Mouse (Mus musculus) kidney, embryonic 15.5 days (tissue): ENCODE measurements at regions not wholly inside any gene's neighbourhood (a gene's known extent, or its start where the extent isn't known, plus 50 kb on each side); places are given as distances from the start of the nearest gene placed in this dataset.

ENCODE experiments used
- ATAC-seq: fragments of 200-750 bp; cut with Nextera tagmentation; replicated peaks from 2 replicates; pipeline ENCODE4 v1.8.0; 2017; ENCODE audit warnings: moderate TSS enrichment; ENCODE audit not compliant: low FRiP score
- H3K27ac ChIP-seq: fragments of 300-500 bp; sonication (generic); 2 replicates; pipeline ENCODE4 v1.5.1; 2015; ENCODE audit warnings: mild to moderate bottlenecking, inconsistent platforms
- H3K27me3 ChIP-seq: fragments of 300-500 bp; sonication (generic); 2 replicates; pipeline ENCODE4 v1.6.1; 2015; ENCODE audit warnings: inconsistent platforms
- H3K36me3 ChIP-seq: fragments of 300-500 bp; sonication (generic); 2 replicates; pipeline ENCODE4 v1.6.1; 2015; ENCODE audit warnings: inconsistent platforms
- H3K4me1 ChIP-seq: fragments of 300-500 bp; sonication (generic); 2 replicates; pipeline ENCODE4 v1.6.1; 2015; ENCODE audit warnings: inconsistent platforms
- H3K4me2 ChIP-seq: fragments of 300-500 bp; sonication (generic); 2 replicates; pipeline ENCODE4 v1.6.1; 2015; ENCODE audit warnings: moderate library complexity, mild to moderate bottlenecking, inconsistent platforms
- H3K4me3 ChIP-seq: fragments of 300-500 bp; sonication (generic); replicated peaks from 2 replicates; pipeline ENCODE4 v1.5.1; 2015; ENCODE audit warnings: mild to moderate bottlenecking, inconsistent platforms
- H3K9ac ChIP-seq: fragments of 300-500 bp; sonication (generic); 2 replicates; pipeline ENCODE4 v1.6.1; 2015; ENCODE audit warnings: mild to moderate bottlenecking, inconsistent platforms
- H3K9me3 ChIP-seq: fragments of 300-500 bp; sonication (generic); replicated peaks from 2 replicates; pipeline ENCODE4 v1.6.1; 2016; ENCODE audit warnings: inconsistent platforms
- WGBS: fragments of 180-500 bp; shearing (Covaris S2); methylation state at CpG from one replicate; pipeline ENCODE4 v1.1.7; 2015; ENCODE audit warnings: mixed read lengths; 5-methylcytosine and 5-hydroxymethylcytosine counted together

GRCm38 (mm10) chr5:24237201-24237600 lies 72.4 kb downstream of the Nupl2 start:
- H3K9me3 ChIP-seq, result 0 out of 2 replicates have a peak, but pooled peaks cover 2% of the 10 kb centered on the region
- no peak overlapping the region for H3K27ac ChIP-seq
- no peak overlapping the region for H3K4me2 ChIP-seq
- 87% methylated on average over 3 of the region's 3 CpGs for WGBS
- H3K27me3 ChIP-seq, result no peaks in the 10 kb centered on the region
- H3K36me3 ChIP-seq, result no peaks in the 10 kb centered on the region
- no peak for ATAC-seq
- no peaks in the 10 kb centered on the region for H3K4me1 ChIP-seq
- H3K9ac ChIP-seq, result no peak overlapping the region
- H3K4me3 ChIP-seq, result no peak overlapping the region

- Histone ChIP-seq H3K27ac (no peak overlapping the region), H3K9ac (no peak overlapping the region), H3K4me1 (no peaks in the 10 kb centered on the region), H3K27me3 (no peaks in the 10 kb centered on the region), H3K4me2 (no peak overlapping the region), H3K36me3 (no peaks in the 10 kb centered on the region), H3K4me3 (no peak overlapping the region), H3K9me3 (0 out of 2 replicates have a peak, but pooled peaks cover 2% of the 10 kb centered on the region)
- no peak for ATAC-seq
- WGBS, result 71% methylated on average over 2 of the region's 2 CpGs
Measured at GRCm38 (mm10) chr5:24239006-24239405, 74.2 kb downstream of the Nupl2 start.

- no peak overlapping the region for H3K9ac ChIP-seq
- H3K36me3 ChIP-seq, result no peaks in the 10 kb centered on the region
- no peaks in the 10 kb centered on the region for H3K9me3 ChIP-seq
- H3K4me3 ChIP-seq, result no peak overlapping the region
- H3K27me3 ChIP-seq, result no peaks in the 10 kb centered on the region
- no peak for ATAC-seq
- H3K4me2 ChIP-seq, result no peak overlapping the region
- no peaks in the 10 kb centered on the region for H3K4me1 ChIP-seq
- 72% methylated on average over 6 of the region's 6 CpGs for WGBS
- no peak overlapping the region for H3K27ac ChIP-seq
Measured at GRCm38 (mm10) chr5:24244211-24244610, 79.4 kb downstream of the Nupl2 start.

- Histone ChIP-seq H3K4me2 (no peak overlapping the region), H3K4me3 (no peak overlapping the region), H3K9ac (no peak overlapping the region), H3K9me3 (no peaks in the 10 kb centered on the region; the same call in 1 of the 2 replicates), H3K36me3 (no peaks in the 10 kb centered on the region), H3K27me3 (no peaks in the 10 kb centered on the region), H3K4me1 (no peaks in the 10 kb centered on the region), H3K27ac (no peak overlapping the region)
- no peak for ATAC-seq
- WGBS, result 85% methylated on average over 5 of the region's 5 CpGs
Measured at GRCm38 (mm10) chr5:24255421-24255820, 90.7 kb downstream of the Nupl2 start.

GRCm38 (mm10) chr5:24261098-24261497 lies 90.3 kb downstream of the Kcnh2 start:
- WGBS, result 10% methylated on average over 7 of the region's 7 CpGs
- H3K36me3 ChIP-seq, result no peaks in the 10 kb centered on the region
- H3K9ac ChIP-seq, result no peak overlapping the region
- no peak for ATAC-seq
- H3K4me3 ChIP-seq, result no peak overlapping the region
- no peak overlapping the region for H3K27ac ChIP-seq
- no peak overlapping the region for H3K4me2 ChIP-seq
- peaks cover 21% of the 10 kb centered on the region for H3K4me1 ChIP-seq
- H3K27me3 ChIP-seq, result no peaks in the 10 kb centered on the region
- no peaks in the 10 kb centered on the region; the same call in 1 of the 2 replicates for H3K9me3 ChIP-seq

- ATAC-seq, result no peak
- Histone ChIP-seq H3K36me3 (no peaks in the 10 kb centered on the region), H3K4me3 (no peak overlapping the region), H3K27me3 (no peaks in the 10 kb centered on the region), H3K4me2 (peak overlapping the region; percentile 28), H3K9ac (no peak overlapping the region), H3K27ac (no peak overlapping the region), H3K4me1 (peaks cover 25% of the 10 kb centered on the region), H3K9me3 (no peaks in the 10 kb centered on the region; the same call in 1 of the 2 replicates)
- 7% methylated on average over 11 of the region's 11 CpGs for WGBS
Measured at GRCm38 (mm10) chr5:24262146-24262545, 89.3 kb downstream of the Kcnh2 start.

- Histone ChIP-seq H3K27ac (no peak overlapping the region), H3K27me3 (no peaks in the 10 kb centered on the region), H3K9ac (no peak overlapping the region), H3K4me3 (no peak overlapping the region), H3K9me3 (no peaks in the 10 kb centered on the region), H3K4me2 (no peak overlapping the region), H3K4me1 (peaks cover 25% of the 10 kb centered on the region), H3K36me3 (no peaks in the 10 kb centered on the region)
- no peak for ATAC-seq
- 82% methylated on average over 4 of the region's 4 CpGs for WGBS
Measured at GRCm38 (mm10) chr5:24264151-24264550, 87.3 kb downstream of the Kcnh2 start.

- no peaks in the 10 kb centered on the region for H3K9me3 ChIP-seq
- no peaks in the 10 kb centered on the region for H3K27me3 ChIP-seq
- no peaks in the 10 kb centered on the region for H3K36me3 ChIP-seq
- 83% methylated on average over 3 of the region's 3 CpGs for WGBS
- no peak for ATAC-seq
- H3K9ac ChIP-seq, result no peak overlapping the region
- H3K4me1 ChIP-seq, result peaks cover 25% of the 10 kb centered on the region
- H3K4me3 ChIP-seq, result no peak overlapping the region
- no peak overlapping the region for H3K27ac ChIP-seq
- H3K4me2 ChIP-seq, result no peak overlapping the region
Measured at GRCm38 (mm10) chr5:24265431-24265830, 86.0 kb downstream of the Kcnh2 start.

GRCm38 (mm10) chr5:24266344-24267295 lies 84.8 kb downstream of the Kcnh2 start:
- WGBS, result 3% methylated on average over 16 of the region's 16 CpGs
- Histone ChIP-seq H3K4me3 (peak overlapping the region; percentile 28), H3K9me3 (no peaks in the 10 kb centered on the region), H3K27ac (peak overlapping the region; percentile 56; the same call in 1 of the 2 replicates), H3K4me2 (peak overlapping the region; percentile 58), H3K9ac (no peak overlapping the region), H3K4me1 (peaks cover 21% of the 10 kb centered on the region), H3K36me3 (no peaks in the 10 kb centered on the region), H3K27me3 (no peaks in the 10 kb centered on the region)
- peak; percentile 86 for ATAC-seq
